Mouse (Mus musculus): ENCODE results near the gene Scpep1. TPM values are rescaled to one million over a fixed set of nuclear protein-coding genes. Genes with fewer than 3 reads are reported as not detected.
A peak's percentile ranks its signal among the peaks of the same experiment; 100 is the strongest.
"Not testable (repeated sequence)": the region's sequence is repeated elsewhere in the genome, so short reads cannot be mapped to it uniquely, and the experiment has no call there.

The Scpep1 gene
- total RNA-seq, 2 experiments from 2014 or later = 13.2 to 13.9 TPM

DNA sequence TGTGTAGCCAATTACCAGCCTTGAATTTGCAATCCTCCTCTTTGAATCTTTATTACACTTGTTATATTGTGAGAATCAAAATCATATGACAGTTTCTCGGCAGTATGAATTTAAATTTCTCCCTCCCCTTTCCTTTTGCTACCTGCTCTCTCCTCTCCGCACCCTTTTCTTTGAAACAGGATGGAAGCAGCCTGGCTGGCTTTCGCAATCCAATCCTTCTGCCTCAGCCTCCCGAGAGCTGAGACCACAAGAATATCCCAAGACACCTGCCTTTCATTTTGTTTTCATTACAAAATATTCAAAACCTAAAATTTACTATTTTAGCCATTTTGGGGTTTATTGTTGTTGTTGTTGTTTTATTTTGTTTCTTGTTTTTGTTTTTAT is 56.9 kb downstream of the Scpep1 start:
- DNase-seq (ENCODE audit: low spot score in 2 of 2) = no peak
- H3K27ac ChIP-seq = no peak overlapping the region
- TF ChIP-seq CTCF (conservative IDR thresholded peaks at IDR 0.05) = no peak
- H3K4me3 ChIP-seq = no peak overlapping the region

- TF ChIP-seq CTCF (conservative IDR thresholded peaks at IDR 0.05) = no peak
- DNase-seq (ENCODE audit: low spot score in 2 of 2) = no peak
- H3K27ac ChIP-seq = peak overlapping the region; percentile 43; the same call in 1 of the 2 replicates
- H3K4me3 ChIP-seq = no peak overlapping the region
These were observed 57.5 kb downstream of the Scpep1 start for GRCm38 (mm10) chr11:88897624-88898379.

DNA sequence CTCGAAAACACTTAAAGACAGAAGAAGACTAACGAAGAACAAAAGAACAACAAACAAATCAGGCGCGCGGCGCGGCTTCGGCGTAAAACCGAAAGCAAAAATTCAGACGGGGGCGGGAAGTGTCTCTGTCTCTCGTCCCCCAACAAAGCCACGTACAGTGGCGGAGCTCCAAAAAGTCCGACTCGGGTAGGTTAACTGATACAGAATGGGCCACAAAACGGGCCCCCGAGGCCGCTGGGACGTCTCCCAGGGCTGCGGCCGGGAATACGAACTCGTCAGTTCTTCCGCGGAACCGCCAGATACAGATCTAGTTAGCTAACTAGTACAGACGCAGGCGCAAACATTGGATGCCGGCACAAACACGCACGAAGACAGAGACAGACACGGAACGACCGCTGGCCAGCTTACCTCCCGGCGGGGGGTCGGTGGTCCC is 59.4 kb downstream of the Scpep1 start:
- H3K27ac ChIP-seq = not testable (repeated sequence)
- peak; percentile 16 to 25 for DNase-seq (ENCODE audit: low spot score in 2 of 2)
- H3K4me3 ChIP-seq = peak overlapping the region; percentile 15

DNA sequence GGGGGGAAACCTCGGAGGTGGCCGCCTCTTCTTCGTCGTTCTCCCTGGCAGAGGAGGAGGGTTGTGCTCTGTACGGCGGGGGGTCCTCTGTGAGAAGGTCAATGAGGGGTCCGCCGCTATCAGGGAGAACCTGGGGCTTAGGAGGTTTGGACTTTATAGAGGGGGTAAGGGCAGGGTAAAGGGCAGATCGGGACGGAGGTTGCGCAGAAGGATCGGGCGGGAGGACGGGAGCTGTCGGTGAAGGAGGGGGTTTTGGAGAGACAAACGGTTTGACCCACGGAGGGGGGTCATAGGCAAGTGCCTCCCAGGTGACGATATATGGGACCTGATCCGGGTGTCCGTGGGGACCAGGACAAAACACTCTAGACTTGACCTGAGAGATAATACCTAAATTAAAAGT is 60.0 kb downstream of the Scpep1 start:
- not testable (repeated sequence) for DNase-seq (ENCODE audit: low spot score in 2 of 2); H3K4me3 ChIP-seq; H3K27ac ChIP-seq

GRCm38 (mm10) chr11:88894279-88894678 is 61.0 kb downstream of the Scpep1 start:
- not testable (repeated sequence) for H3K4me3 ChIP-seq; DNase-seq (ENCODE audit: low spot score in 2 of 2); H3K27ac ChIP-seq

GRCm38 (mm10) chr11:88893501-88893900 is 61.8 kb downstream of the Scpep1 start:
- not testable (repeated sequence) for H3K4me3 ChIP-seq; H3K27ac ChIP-seq; DNase-seq (ENCODE audit: low spot score in 2 of 2)

DNA sequence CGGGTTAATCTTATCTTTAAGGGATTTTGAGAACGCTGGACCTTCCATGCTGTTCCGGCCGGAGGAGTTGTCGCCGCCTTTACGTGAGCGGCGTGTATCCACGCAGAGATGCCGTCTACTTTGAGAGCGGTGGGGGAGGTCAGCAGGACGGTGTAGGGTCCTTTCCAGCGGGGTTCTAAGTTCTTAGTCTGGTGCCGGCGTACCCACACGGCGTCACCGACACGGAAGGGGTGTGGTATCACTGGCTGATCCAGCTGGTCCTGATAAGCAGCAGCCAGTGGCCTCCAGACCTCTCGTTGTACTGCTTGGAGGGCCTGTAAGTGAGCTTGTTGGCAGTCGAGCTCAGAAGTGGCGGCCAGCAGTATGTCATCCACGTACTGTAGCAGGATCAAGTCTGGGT is 62.5 kb downstream of the Scpep1 start:
- DNase-seq (ENCODE audit: low spot score in 2 of 2) = peak in 1 of 2 experiments; percentile 11
- not testable (repeated sequence) for H3K4me3 ChIP-seq, H3K27ac ChIP-seq

GRCm38 (mm10) chr11:88891921-88892561 is 63.2 kb downstream of the Scpep1 start:
- not testable (repeated sequence) for H3K4me3 ChIP-seq, H3K27ac ChIP-seq
- peak; percentile 46 to 61 for DNase-seq (ENCODE audit: low spot score in 2 of 2)

DNA sequence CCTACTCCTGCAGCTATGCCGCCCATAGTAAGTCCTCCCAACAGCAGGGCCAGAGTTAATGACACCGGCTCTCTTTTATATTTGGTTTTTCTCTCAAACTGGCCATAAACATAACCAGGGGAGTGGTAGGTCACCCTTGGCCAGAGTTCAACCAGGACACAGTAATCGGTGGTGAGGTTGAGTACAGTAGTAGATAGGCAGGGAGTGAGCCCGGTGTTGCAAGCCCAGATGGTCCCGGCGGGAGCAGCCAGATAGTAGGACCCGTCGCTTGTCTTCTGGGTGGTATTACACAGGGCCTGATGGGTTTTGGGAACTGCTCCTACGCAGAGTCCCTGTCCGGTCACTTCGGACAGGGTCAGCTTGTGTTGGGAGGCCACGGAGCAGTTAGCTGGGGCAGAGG is 63.8 kb downstream of the Scpep1 start:
- H3K27ac ChIP-seq, H3K4me3 ChIP-seq: not testable (repeated sequence)

DNA sequence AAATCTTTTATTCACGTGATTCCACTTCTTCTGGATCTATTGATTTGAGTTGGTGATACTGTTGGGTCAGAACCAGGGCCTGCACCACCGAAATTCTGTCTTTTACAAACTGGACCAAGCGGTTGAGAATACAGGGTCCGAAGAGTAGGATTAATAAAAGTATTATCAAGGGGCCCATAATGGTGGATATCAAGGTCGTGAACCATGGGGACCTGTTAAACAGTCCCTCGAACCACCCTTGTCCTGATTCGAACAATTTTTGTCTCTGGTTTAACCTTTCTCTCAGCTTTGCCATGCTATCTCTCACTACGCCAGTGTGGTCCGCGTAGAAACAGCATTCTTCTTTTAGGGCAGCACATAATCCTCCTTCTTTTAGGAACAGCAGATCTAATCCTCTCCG is 64.4 kb downstream of the Scpep1 start:
- not testable (repeated sequence) for H3K27ac ChIP-seq; H3K4me3 ChIP-seq; DNase-seq (ENCODE audit: low spot score in 2 of 2)

More for the DNA sequence above, 63.8 kb downstream of the Scpep1 start:
- DNase-seq (ENCODE audit: low spot score in 2 of 2) = peak in 1 of 2 experiments; percentile 20

DNA sequence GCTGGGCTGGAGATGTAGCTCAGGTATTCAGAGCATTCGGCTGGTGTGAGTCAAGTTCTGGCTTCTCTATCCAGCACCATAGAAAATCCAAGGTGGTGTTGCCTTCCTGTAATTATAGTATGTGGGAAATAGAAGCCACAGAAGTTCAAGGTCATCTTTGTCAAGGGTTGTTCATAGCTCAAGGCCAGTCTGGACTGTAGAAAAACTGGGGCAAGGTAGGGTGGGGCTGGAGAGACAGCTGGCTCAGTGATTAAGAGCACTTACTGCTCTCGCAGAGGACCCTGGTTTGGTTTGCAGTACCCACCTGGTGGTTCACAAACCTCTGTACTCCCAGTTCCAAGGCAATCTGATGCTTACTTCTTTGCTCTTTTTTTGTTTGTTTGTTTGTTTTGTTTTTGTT is 66.3 kb downstream of the Scpep1 start:
- DNase-seq (ENCODE audit: low spot score in 2 of 2) = no peak
- no peak for TF ChIP-seq CTCF (conservative IDR thresholded peaks at IDR 0.05)
- H3K27ac ChIP-seq = no peak overlapping the region
- H3K4me3 ChIP-seq = no peak overlapping the region

GRCm38 (mm10) chr11:88884376-88885065 is 70.7 kb downstream of the Scpep1 start:
- no peak overlapping the region for H3K4me3 ChIP-seq
- H3K27ac ChIP-seq = no peak overlapping the region
- DNase-seq (ENCODE audit: low spot score in 2 of 2) = no peak
- no peak for TF ChIP-seq CTCF (conservative IDR thresholded peaks at IDR 0.05)

DNA sequence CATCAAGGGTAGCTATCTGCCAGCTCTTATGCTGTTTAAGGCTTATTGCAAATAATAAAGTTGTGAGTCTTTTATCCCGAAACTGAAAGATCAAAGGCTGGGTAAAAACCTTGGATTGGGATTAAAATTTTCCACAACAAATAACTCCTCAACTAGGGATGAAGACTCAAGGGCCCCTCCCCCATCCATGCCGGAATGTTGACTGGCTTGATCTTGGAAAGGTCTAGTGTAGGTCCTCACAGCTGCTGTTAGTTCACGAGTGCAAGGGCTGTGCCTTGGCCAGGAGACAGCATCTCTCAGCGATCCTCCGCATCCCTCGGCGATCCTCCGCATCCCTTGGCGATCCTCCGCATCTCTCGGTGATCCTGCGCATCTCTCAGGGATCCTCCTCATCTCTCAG is 77.3 kb downstream of the Scpep1 start:
- DNase-seq (ENCODE audit: low spot score in 2 of 2) = no peak
- H3K4me3 ChIP-seq = no peak overlapping the region
- TF ChIP-seq CTCF (conservative IDR thresholded peaks at IDR 0.05) = no peak
- H3K27ac ChIP-seq = no peak overlapping the region

Other genes with a start within 250 kb of the Scpep1 start
- 100 to 1,000 TPM; 103 to 114 TPM for gene Msi2, start 237.0 kb downstream of the Scpep1 start, total RNA-seq (2021)
- 10 to 100 TPM; 38.9 to 40.3 TPM for gene Akap1, start 90.9 kb downstream of the Scpep1 start, total RNA-seq (2021)
- gene Elobl, start 11.5 kb upstream of the Scpep1 start, total RNA-seq (2021) = not detected
- 10 to 100 TPM; 20.9 to 21.7 TPM for gene Coil, start 14.8 kb upstream of the Scpep1 start, total RNA-seq (2021)
- gene Trim25, start 43.9 kb upstream of the Scpep1 start, total RNA-seq (2021) = 1 to 10 TPM; 4.8 to 4.9 TPM
- 10 to 100 TPM; 49.5 to 49.7 TPM for gene Dgke, start 111.4 kb upstream of the Scpep1 start, total RNA-seq (2021)
- gene Gm525, start 118.4 kb upstream of the Scpep1 start, total RNA-seq (2021) = not detected

Data from layer of hippocampus, adult 2 months (tissue).